Mouse (Mus musculus): ENCODE measurements at regions not wholly inside any gene's neighbourhood (a gene's known extent, or its start where the extent isn't known, plus 50 kb on each side); places are given as distances from the start of the nearest gene placed in this dataset.

DNA sequence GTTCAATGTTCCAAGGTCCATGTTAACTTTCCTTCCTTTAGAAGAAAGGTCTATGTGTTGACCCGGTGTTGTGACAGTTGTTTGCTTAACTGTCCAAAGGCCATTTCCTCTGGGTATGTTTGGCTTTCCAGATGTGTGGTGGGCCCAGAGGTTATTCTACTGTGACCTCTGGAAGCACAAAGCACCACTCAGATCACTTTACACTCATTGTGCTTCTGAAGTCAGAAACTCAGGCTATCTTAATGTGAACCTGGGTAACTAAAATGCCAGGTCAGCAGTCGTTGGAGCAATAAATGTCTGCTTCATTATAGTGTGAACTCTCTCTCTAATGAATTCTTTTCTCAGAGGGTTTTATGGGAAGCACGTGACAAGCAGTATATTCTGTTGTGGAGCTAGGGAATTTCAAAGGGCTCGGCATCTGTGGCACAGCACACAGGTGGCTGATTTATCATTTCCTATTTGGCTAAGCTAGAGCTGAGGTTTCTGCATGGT is 68.5 kb upstream of the Klf12 start:
- no peak for TF ChIP-seq POLR2A (IDR thresholded peaks at IDR 0.05; ENCODE audit: control insufficient read depth, low read depth, low read length)
- TF ChIP-seq CTCF (IDR thresholded peaks at IDR 0.05; ENCODE audit: control insufficient read depth, insufficient read depth, insufficient replicate concordance, low read depth, low read length): no peak

Measured in testis, adult 2 months (tissue).